Mouse (Mus musculus): ENCODE measurements around the gene Noxo1. TPM values are rescaled to one million over a fixed set of nuclear protein-coding genes. Genes with fewer than 3 reads are reported as not detected.
"Not testable (repeated sequence)": the region's sequence is repeated elsewhere in the genome, so short reads cannot be mapped to it uniquely, and the experiment has no call there.

Noxo1 gene
- polyA plus RNA-seq, 1 experiment = 1.1 TPM

GRCm38 (mm10) chr17:24697985-24698384 is 2.0 kb downstream of the Noxo1 start:
- H3K4me3 ChIP-seq (ENCODE audit: insufficient read depth, low read depth, low read length) = no peak overlapping the region
- H3K27ac ChIP-seq (replicated peaks; ENCODE audit: low read depth, low read length) = no peak overlapping the region
- H3K4me1 ChIP-seq (ENCODE audit: control insufficient read depth, insufficient read depth, insufficient read length, low read length) = peaks cover 3% of the 10 kb centered on the region; the same call in 1 of the 2 replicates

GRCm38 (mm10) chr17:24698715-24699114 is 2.7 kb downstream of the Noxo1 start:
- Histone ChIP-seq H3K4me3 (ENCODE audit: insufficient read depth, low read depth, low read length) (no peak overlapping the region), H3K4me1 (ENCODE audit: control insufficient read depth, insufficient read depth, insufficient read length, low read length) (peaks cover 3% of the 10 kb centered on the region; the same call in 1 of the 2 replicates), H3K27ac (replicated peaks; ENCODE audit: low read depth, low read length) (no peak overlapping the region)

- Histone ChIP-seq H3K27ac (replicated peaks; ENCODE audit: low read depth, low read length) (no peak overlapping the region), H3K4me1 (ENCODE audit: control insufficient read depth, insufficient read depth, insufficient read length, low read length) (peaks cover 3% of the 10 kb centered on the region; the same call in 1 of the 2 replicates), H3K4me3 (ENCODE audit: insufficient read depth, low read depth, low read length) (no peak overlapping the region)
Measured at GRCm38 (mm10) chr17:24699473-24699872, 3.4 kb downstream of the Noxo1 start.

GRCm38 (mm10) chr17:24701251-24701650 is 5.2 kb downstream of the Noxo1 start:
- H3K27ac ChIP-seq (replicated peaks; ENCODE audit: low read depth, low read length) = no peak overlapping the region
- no peaks in the 10 kb centered on the region for H3K4me1 ChIP-seq (ENCODE audit: control insufficient read depth, insufficient read depth, insufficient read length, low read length)
- H3K4me3 ChIP-seq (ENCODE audit: insufficient read depth, low read depth, low read length) = no peak overlapping the region

GRCm38 (mm10) chr17:24705821-24706220 is 9.8 kb downstream of the Noxo1 start:
- Histone ChIP-seq H3K27ac (replicated peaks; ENCODE audit: low read depth, low read length) (no peak overlapping the region), H3K4me1 (ENCODE audit: control insufficient read depth, insufficient read depth, insufficient read length, low read length) (0 out of 2 replicates have a peak, but pooled peaks cover 3% of the 10 kb centered on the region), H3K4me3 (ENCODE audit: insufficient read depth, low read depth, low read length) (no peak overlapping the region)

- Histone ChIP-seq H3K27ac (replicated peaks; ENCODE audit: low read depth, low read length) (peak within 1 kb of the TSS; percentile 70), H3K4me1 (ENCODE audit: control insufficient read depth, insufficient read depth, insufficient read length, low read length) (0 out of 2 replicates have a peak, but pooled peaks cover 3% of the 10 kb centered on the region), H3K4me3 (ENCODE audit: insufficient read depth, low read depth, low read length) (peak within 1 kb of the TSS; percentile 72)
Measured at GRCm38 (mm10) chr17:24706982-24707800, 11.2 kb downstream of the Noxo1 start, which contains the start of gene Tbl3. TSS of gene Tbl3 (minus strand) at chr17:24707660.

- Histone ChIP-seq H3K4me3 (ENCODE audit: insufficient read depth, low read depth, low read length) (peak overlapping the region; percentile 72), H3K27ac (replicated peaks; ENCODE audit: low read depth, low read length) (peak overlapping the region; percentile 63), H3K4me1 (ENCODE audit: control insufficient read depth, insufficient read depth, insufficient read length, low read length) (0 out of 2 replicates have a peak, but pooled peaks cover 3% of the 10 kb centered on the region)
Measured at GRCm38 (mm10) chr17:24707801-24708425, 11.9 kb downstream of the Noxo1 start.

- Histone ChIP-seq H3K4me3 (ENCODE audit: insufficient read depth, low read depth, low read length) (no peak overlapping the region), H3K4me1 (ENCODE audit: control insufficient read depth, insufficient read depth, insufficient read length, low read length) (0 out of 2 replicates have a peak, but pooled peaks cover 3% of the 10 kb centered on the region), H3K27ac (replicated peaks; ENCODE audit: low read depth, low read length) (no peak overlapping the region)
Measured at GRCm38 (mm10) chr17:24708646-24709045, 12.6 kb downstream of the Noxo1 start.

GRCm38 (mm10) chr17:24715556-24715955 is 19.5 kb downstream of the Noxo1 start:
- Histone ChIP-seq H3K27ac (replicated peaks; ENCODE audit: low read depth, low read length) (no peak overlapping the region), H3K4me1 (ENCODE audit: control insufficient read depth, insufficient read depth, insufficient read length, low read length) (0 out of 2 replicates have a peak, but pooled peaks cover 2% of the 10 kb centered on the region), H3K4me3 (ENCODE audit: insufficient read depth, low read depth, low read length) (no peak overlapping the region)

GRCm38 (mm10) chr17:24716166-24716682 is 20.2 kb downstream of the Noxo1 start:
- no peak overlapping the region for H3K4me3 ChIP-seq (ENCODE audit: insufficient read depth, low read depth, low read length)
- H3K4me1 ChIP-seq (ENCODE audit: control insufficient read depth, insufficient read depth, insufficient read length, low read length) = 0 out of 2 replicates have a peak, but pooled peaks cover 2% of the 10 kb centered on the region
- no peak overlapping the region for H3K27ac ChIP-seq (replicated peaks; ENCODE audit: low read depth, low read length)

- Histone ChIP-seq H3K4me3 (ENCODE audit: insufficient read depth, low read depth, low read length) (peak within 1 kb of the TSS; percentile 97), H3K27ac (replicated peaks; ENCODE audit: low read depth, low read length) (no peak within 1 kb of the TSS), H3K4me1 (ENCODE audit: control insufficient read depth, insufficient read depth, insufficient read length, low read length) (0 out of 2 replicates have a peak, but pooled peaks cover 2% of the 10 kb centered on the region)
Measured at GRCm38 (mm10) chr17:24717943-24718342, 21.9 kb downstream of the Noxo1 start, which contains the start of the genes Rnf151 and Rps2. TSS of gene Rnf151 (minus strand) at chr17:24718063. TSS of gene Rps2 (plus strand) at chr17:24718116.

GRCm38 (mm10) chr17:24718938-24719337 is 22.9 kb downstream of the Noxo1 start:
- H3K4me3 ChIP-seq (ENCODE audit: insufficient read depth, low read depth, low read length) = peak overlapping the region; percentile 97
- H3K27ac ChIP-seq (replicated peaks; ENCODE audit: low read depth, low read length); H3K4me1 ChIP-seq (ENCODE audit: control insufficient read depth, insufficient read depth, insufficient read length, low read length): not testable (repeated sequence)

GRCm38 (mm10) chr17:24719494-24720222 is 23.6 kb downstream of the Noxo1 start:
- Histone ChIP-seq H3K4me3 (ENCODE audit: insufficient read depth, low read depth, low read length) (peak overlapping the region; percentile 97), H3K27ac (replicated peaks; ENCODE audit: low read depth, low read length) (peak overlapping the region; percentile 78), H3K4me1 (ENCODE audit: control insufficient read depth, insufficient read depth, insufficient read length, low read length) (0 out of 2 replicates have a peak, but pooled peaks cover 2% of the 10 kb centered on the region)

- not testable (repeated sequence) for H3K4me1 ChIP-seq (ENCODE audit: control insufficient read depth, insufficient read depth, insufficient read length, low read length)
- Histone ChIP-seq H3K4me3 (ENCODE audit: insufficient read depth, low read depth, low read length) (peak overlapping the region; percentile 65), H3K27ac (replicated peaks; ENCODE audit: low read depth, low read length) (peak overlapping the region; percentile 30; the same call in 1 of the 2 replicates)
Measured at GRCm38 (mm10) chr17:24720616-24721015, 24.6 kb downstream of the Noxo1 start.

Measured in brown adipose tissue, adult 24 weeks (tissue).